Mouse (Mus musculus) adrenal gland, postnatal 4 days (tissue): Measurements from ENCODE around the gene Cdc42ep4. TPM values are rescaled to one million over a fixed set of nuclear protein-coding genes. Genes with fewer than 3 reads are reported as not detected.

ENCODE experiments used
- DNase-seq, 2 experiments: peaks; one replicate each; pipeline ENCODE4 v3.0.0; 2021 to 2022; ENCODE audit warnings: low spot score in 2 of 2, mixed read lengths in 2 of 2
- total RNA-seq, 2 experiments: library from RNA; stranded (reverse); gene quantifications; 2 replicates each; pipeline ENCODE4 v1.2.3; 2021

Cdc42ep4 gene
- total RNA-seq, 2 experiments from 2014 or later: 86.9 to 95.5 TPM

DNA sequence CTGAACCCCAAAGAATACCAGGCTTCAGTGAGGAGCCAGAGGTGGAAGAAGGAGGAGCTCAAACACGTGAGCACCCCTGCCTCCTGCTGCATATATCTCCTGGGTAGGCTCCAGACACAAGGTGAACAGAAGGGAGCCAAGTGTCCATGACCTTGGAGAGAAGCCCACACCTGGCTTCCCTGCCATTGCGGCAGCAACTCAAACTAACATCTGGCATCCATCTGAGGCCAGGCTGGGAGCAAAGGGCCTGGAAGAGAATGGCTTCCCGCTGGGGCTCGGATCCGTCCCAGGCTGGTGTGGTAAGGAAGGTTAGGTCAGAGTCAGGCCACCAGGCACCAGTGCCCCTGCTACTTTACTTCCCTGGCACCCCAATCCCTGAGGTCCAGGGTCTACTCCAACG, 23.7 kb downstream of the Cdc42ep4 start:
- DNase-seq: no peak

GRCm38 (mm10) chr11:113726994-113727888, 24.4 kb downstream of the Cdc42ep4 start:
- no peak for DNase-seq

- no peak for DNase-seq
Measured at GRCm38 (mm10) chr11:113725235-113726048, 26.2 kb downstream of the Cdc42ep4 start.

DNA sequence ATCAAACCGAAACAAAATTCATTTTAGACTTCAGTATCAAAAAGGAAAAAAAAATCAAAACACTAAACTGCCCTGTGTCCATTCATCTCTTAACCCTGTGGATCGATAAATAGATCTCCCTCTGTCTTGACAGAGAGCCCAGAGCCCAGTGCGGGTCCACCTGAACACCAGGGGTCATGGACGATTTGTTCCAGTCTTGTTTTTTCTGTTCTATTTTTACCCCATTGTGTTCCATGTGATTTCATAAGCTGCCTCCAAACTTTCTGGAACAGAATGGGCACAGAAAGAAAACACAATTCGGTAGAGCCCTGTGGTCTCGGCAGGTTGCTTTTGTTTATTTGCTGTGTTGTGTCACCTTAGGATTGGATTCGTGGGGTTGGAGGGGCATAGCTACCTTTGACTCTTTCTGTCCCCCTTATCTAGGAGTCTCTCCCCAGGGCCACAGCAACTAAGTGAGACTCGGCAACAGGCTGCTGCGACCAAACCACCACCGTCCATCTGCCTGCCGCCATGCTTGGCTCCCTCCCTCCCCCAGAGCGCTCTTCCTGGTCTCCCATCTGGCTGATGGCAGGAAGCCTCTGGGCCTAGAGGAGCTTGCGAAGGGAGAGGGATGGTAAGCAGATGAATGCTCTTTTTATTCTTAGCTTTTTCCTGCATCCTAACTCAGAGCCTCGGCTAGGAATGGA, 29.1 kb downstream of the Cdc42ep4 start:
- DNase-seq: no peak

GRCm38 (mm10) chr11:113717767-113718424, 33.8 kb downstream of the Cdc42ep4 start:
- DNase-seq: no peak

GRCm38 (mm10) chr11:113716132-113716531, 35.5 kb downstream of the Cdc42ep4 start:
- no peak for DNase-seq

- DNase-seq: peak in 1 of 2 experiments; percentile 42
Measured at GRCm38 (mm10) chr11:113715078-113715674, 36.5 kb downstream of the Cdc42ep4 start.

GRCm38 (mm10) chr11:113711061-113711460, 40.6 kb downstream of the Cdc42ep4 start:
- no peak for DNase-seq

- no peak for DNase-seq
Measured at GRCm38 (mm10) chr11:113710257-113710777, 41.4 kb downstream of the Cdc42ep4 start.

GRCm38 (mm10) chr11:113709731-113710256, 41.9 kb downstream of the Cdc42ep4 start, which contains the start of gene Cpsf4l:
Cpsf4l (minus strand) TSS chr11:113710017.
- DNase-seq: no peak

DNA sequence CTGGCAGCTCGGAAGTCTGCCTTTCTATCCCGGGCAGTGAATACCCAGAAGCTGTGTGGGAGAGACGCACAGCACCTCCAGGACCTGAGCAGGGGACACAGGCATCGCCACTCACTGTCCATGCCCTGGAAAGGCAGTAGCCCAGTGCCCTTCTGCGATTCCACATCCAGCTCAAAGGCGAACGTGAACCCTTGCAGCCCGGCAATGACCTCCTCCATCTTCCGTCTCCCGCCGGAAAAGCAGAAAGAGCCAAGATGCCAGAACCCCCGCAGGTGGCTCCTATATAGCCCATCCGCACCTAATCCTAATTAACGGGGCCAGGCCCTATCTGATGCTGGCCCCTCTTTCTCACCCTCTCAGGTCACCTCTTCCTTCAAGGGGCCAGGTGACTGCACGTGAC, 42.4 kb downstream of the Cdc42ep4 start:
- DNase-seq: no peak

DNA sequence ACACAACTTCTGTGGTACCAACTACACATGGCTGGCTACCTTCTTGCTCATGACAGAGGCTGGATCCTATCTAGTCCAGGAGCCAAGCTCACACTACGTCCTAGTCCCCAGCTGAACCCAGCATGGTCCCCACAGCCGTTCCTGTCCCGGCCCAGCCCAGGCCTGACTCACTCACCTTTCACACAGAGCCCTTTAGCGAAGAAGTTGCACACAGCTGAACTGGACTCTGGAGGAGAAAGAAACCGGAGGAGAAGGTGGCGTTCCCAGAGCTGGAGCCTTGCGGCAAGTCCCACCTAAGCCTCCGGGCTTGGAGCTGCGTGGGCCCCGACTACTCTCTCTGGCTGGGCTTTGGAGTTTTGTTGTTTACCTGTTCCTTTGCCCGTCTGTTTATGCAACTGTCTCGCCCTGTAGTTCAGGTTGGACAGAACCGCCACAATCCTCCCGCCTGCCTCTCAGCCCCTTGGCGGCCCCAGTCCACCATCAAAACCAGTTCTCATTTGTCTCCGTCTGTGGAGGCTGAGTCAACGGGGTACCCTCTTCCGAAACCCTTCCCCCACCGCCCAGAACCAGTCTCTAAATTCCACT, 43.0 kb downstream of the Cdc42ep4 start:
- DNase-seq: no peak

GRCm38 (mm10) chr11:113705966-113706652, 45.6 kb downstream of the Cdc42ep4 start:
- no peak for DNase-seq

- peak; percentile 39 to 59 for DNase-seq
Measured at GRCm38 (mm10) chr11:113703758-113704157, 47.9 kb downstream of the Cdc42ep4 start.

- DNase-seq: no peak
Measured at GRCm38 (mm10) chr11:113699643-113700042, 52.0 kb downstream of the Cdc42ep4 start.

DNA sequence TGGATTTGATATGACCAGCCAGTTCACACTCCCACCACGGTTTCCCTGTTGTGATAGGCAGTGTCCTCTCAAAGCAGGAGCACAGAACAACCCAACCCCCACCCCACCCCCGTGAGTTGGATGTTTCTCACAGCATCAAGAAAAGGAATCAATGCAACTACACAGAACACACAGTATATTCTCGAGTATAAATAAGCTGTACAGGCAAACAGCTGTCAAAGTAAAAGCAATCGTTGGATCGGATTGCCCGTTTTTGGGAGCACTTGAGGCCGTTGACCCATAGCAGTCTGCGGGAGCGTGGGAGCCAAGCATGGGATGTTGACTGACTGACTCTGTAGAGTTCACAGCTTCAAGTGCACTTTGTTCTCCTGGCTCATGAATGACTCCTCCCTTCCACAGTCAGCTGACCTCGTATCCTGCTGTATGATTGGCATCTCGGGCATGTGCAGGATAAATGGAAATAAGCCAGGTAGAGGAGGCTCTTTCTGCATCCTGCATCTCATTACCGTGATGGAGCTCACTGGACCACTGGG, 53.6 kb downstream of the Cdc42ep4 start:
- no peak for DNase-seq

DNA sequence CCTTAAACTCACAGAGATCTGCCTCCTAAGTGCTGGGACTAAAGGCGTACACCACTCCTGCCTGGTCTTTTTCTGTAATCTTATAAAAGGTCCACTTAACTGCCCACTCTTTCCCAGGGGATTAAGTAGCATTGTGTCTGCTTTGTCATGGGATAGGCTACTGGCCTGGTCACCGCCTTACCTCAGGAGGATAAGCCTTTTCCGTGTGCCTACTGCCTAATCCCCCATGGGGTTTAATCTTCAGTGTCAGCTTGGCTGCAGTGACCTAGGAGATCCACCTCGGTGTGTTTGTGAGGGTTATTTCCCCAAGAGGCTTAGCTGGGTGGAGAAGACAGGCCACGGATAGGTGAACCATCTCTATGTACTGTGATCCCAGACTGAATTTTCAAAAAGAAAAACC, 54.1 kb downstream of the Cdc42ep4 start:
- DNase-seq: no peak

DNA sequence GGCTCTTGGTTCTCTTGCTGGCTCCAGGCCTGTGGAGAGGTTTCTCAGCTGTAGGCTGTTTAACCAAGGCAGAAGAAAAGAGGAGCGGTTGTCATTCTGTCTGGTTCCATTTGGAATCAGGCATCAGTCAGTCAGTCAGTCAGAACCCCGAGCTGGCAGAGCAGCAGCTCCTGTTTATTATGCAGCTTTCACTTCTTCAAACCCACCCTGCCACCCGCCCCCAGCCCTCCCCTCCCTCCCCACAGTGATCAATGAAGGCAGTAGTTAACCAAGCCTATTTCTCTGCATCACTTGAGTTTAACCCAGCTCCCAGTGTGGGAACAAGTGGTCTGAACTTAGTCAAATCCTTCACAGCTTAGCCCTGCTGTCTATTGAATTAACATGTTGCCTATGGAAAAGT, 59.8 kb downstream of the Cdc42ep4 start:
- DNase-seq: no peak

- no peak for DNase-seq
Measured at GRCm38 (mm10) chr11:113691318-113691717, 60.4 kb downstream of the Cdc42ep4 start.
